Mouse (Mus musculus) spleen, adult 10 weeks (tissue): ENCODE data around the gene Zfp341. TPM values are rescaled to one million over a fixed set of nuclear protein-coding genes. Genes with fewer than 3 reads are reported as not detected.

Experiments used
- polyA plus RNA-seq: library from polyadenylated mRNA; stranded (reverse); fragments of 350-450 nt; fragmentation: Illumina TruSeq; extraction: RNeasy Lipid Tissue Mini Kit (QIAGEN cat#74804); gene quantifications from one replicate; pipeline ENCODE4 v1.2.3, GENCODE M21; 2015; ENCODE audit warnings: low replicate concordance; ENCODE audit not compliant: insufficient read depth

Zfp341 gene
- 1.9 TPM for polyA plus RNA-seq

GRCm38 (mm10) chr2:154613118-154614115 is at the start of gene Zfp341, which contains the start of gene 4930519P11Rik:
Gene Zfp341, plus strand, starts transcription at chr2:154613297.
Gene 4930519P11Rik, minus strand, starts transcription at chr2:154613437.

DNA sequence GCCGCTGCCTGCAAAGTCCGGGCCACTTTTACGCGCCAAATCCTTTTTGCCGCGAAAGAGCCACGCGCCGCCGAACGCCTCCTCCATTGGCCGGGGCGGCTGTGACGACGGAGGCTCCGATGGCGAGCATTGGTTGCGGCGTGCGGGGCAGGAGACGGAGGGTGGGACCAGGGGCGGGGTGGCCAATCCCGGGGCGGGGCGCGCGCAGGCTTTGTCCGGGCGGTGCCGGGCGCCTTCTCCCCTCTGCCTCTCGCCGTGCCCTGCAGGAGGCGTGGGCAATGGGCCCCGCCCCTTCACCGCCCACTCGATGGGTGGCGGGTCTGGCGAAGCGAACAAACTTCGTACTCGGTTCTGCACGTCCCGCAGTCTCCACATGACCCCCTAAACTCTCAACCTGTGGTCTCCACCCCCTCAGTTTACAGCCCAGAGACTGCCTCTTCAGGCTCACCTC is 43.2 kb upstream of the Zfp341 start, which contains the start of gene E2f1:
TSS of gene E2f1 (minus strand) at position 57 of the 451 bp plus-strand sequence.

GRCm38 (mm10) chr2:154603638-154604153 is 9.4 kb upstream of the Zfp341 start, which contains the start of gene Pxmp4:
Gene Pxmp4, minus strand, starts transcription at chr2:154603708.

GRCm38 (mm10) chr2:154651363-154651762 is 38.3 kb downstream of the Zfp341 start, which contains the start of gene Chmp4b:
Gene Chmp4b, plus strand, starts transcription at chr2:154651705.

Other genes starting within 250 kb of the Zfp341 start
- gene Cdk5rap1, start 240.3 kb upstream of the Zfp341 start, polyA plus RNA-seq = 13.6 TPM
- 2.1 TPM for gene Snta1, start 205.2 kb upstream of the Zfp341 start, polyA plus RNA-seq
- 16.1 TPM for gene Cbfa2t2, start 176.8 kb upstream of the Zfp341 start, polyA plus RNA-seq
- not detected for gene 1700003F12Rik, start 66.2 kb upstream of the Zfp341 start, polyA plus RNA-seq
- not detected for gene Actl10, start 61.5 kb upstream of the Zfp341 start, polyA plus RNA-seq
- 0.40 TPM for gene Necab3, start 54.4 kb upstream of the Zfp341 start, polyA plus RNA-seq
- gene E2f1, start 43.4 kb upstream of the Zfp341 start, polyA plus RNA-seq = 4.3 TPM
- gene Pxmp4, start 9.6 kb upstream of the Zfp341 start, polyA plus RNA-seq = 12.2 TPM
- not detected for gene 4930519P11Rik, start 140 bp downstream of the Zfp341 start, polyA plus RNA-seq
- gene Chmp4b, start 38.4 kb downstream of the Zfp341 start, polyA plus RNA-seq = 144 TPM
- gene Gm14214, start 156.7 kb downstream of the Zfp341 start, polyA plus RNA-seq = not detected
- gene Raly, start 177.8 kb downstream of the Zfp341 start, polyA plus RNA-seq = 128 TPM
- gene a, start 178.1 kb downstream of the Zfp341 start, polyA plus RNA-seq = not detected